Mouse (Mus musculus): ENCODE measurements around the gene Thbd.
A peak's percentile ranks its signal among the peaks of the same experiment; 100 is the strongest.

The Thbd gene

GRCm38 (mm10) chr2:148407870-148408760 is at the start of gene Thbd:
TSS of gene Thbd (minus strand) at chr2:148408188.
- peak in 1 of 2 experiments; percentile 81 for DNase-seq (ENCODE audit: low spot score in 2 of 2)

- no peak for DNase-seq (ENCODE audit: low spot score in 2 of 2)
Observed at GRCm38 (mm10) chr2:148455341-148455740, 47.4 kb upstream of the Thbd start.

GRCm38 (mm10) chr2:148454014-148454542 is 46.1 kb upstream of the Thbd start:
- DNase-seq (ENCODE audit: low spot score in 2 of 2): no peak

- peak in 1 of 2 experiments; percentile 35 for DNase-seq (ENCODE audit: low spot score in 2 of 2)
Observed at GRCm38 (mm10) chr2:148453061-148453460, 45.1 kb upstream of the Thbd start.

GRCm38 (mm10) chr2:148451498-148451897 is 43.5 kb upstream of the Thbd start:
- no peak for DNase-seq (ENCODE audit: low spot score in 2 of 2)

- no peak for DNase-seq (ENCODE audit: low spot score in 2 of 2)
Observed at GRCm38 (mm10) chr2:148450616-148451015, 42.6 kb upstream of the Thbd start.

GRCm38 (mm10) chr2:148449659-148450058 is 41.7 kb upstream of the Thbd start:
- no peak for DNase-seq (ENCODE audit: low spot score in 2 of 2)

- DNase-seq (ENCODE audit: low spot score in 2 of 2): no peak
Observed at GRCm38 (mm10) chr2:148446446-148446845, 38.5 kb upstream of the Thbd start.

GRCm38 (mm10) chr2:148445616-148446015 is 37.6 kb upstream of the Thbd start:
- no peak for DNase-seq (ENCODE audit: low spot score in 2 of 2)

- DNase-seq (ENCODE audit: low spot score in 2 of 2): no peak
Observed at GRCm38 (mm10) chr2:148444472-148444871, 36.5 kb upstream of the Thbd start.

- DNase-seq (ENCODE audit: low spot score in 2 of 2): no peak
Observed at GRCm38 (mm10) chr2:148443249-148443958, 35.4 kb upstream of the Thbd start, which contains the start of gene Cd93. TSS of gene Cd93 (minus strand) at chr2:148443563.

- DNase-seq (ENCODE audit: low spot score in 2 of 2): no peak
Observed at GRCm38 (mm10) chr2:148442710-148443109, 34.7 kb upstream of the Thbd start.

- no peak for DNase-seq (ENCODE audit: low spot score in 2 of 2)
Observed at GRCm38 (mm10) chr2:148442172-148442571, 34.2 kb upstream of the Thbd start.

GRCm38 (mm10) chr2:148441421-148441820 is 33.4 kb upstream of the Thbd start:
- no peak for DNase-seq (ENCODE audit: low spot score in 2 of 2)

- DNase-seq (ENCODE audit: low spot score in 2 of 2): no peak
Observed at GRCm38 (mm10) chr2:148439691-148440276, 31.8 kb upstream of the Thbd start.

GRCm38 (mm10) chr2:148436285-148436684 is 28.3 kb upstream of the Thbd start:
- DNase-seq (ENCODE audit: low spot score in 2 of 2): no peak

- no peak for DNase-seq (ENCODE audit: low spot score in 2 of 2)
Observed at GRCm38 (mm10) chr2:148432346-148432745, 24.4 kb upstream of the Thbd start.

- no peak for DNase-seq (ENCODE audit: low spot score in 2 of 2)
Observed at GRCm38 (mm10) chr2:148430941-148431340, 23.0 kb upstream of the Thbd start.

GRCm38 (mm10) chr2:148429001-148429505 is 21.1 kb upstream of the Thbd start:
- DNase-seq (ENCODE audit: low spot score in 2 of 2): no peak

GRCm38 (mm10) chr2:148428523-148428922 is 20.5 kb upstream of the Thbd start:
- no peak for DNase-seq (ENCODE audit: low spot score in 2 of 2)

- DNase-seq (ENCODE audit: low spot score in 2 of 2): no peak
Observed at GRCm38 (mm10) chr2:148427553-148427952, 19.6 kb upstream of the Thbd start.

Measured in urinary bladder, adult 18-20 months (tissue).